Mouse (Mus musculus) heart, embryonic 10.5 days (tissue): Measurements from ENCODE around the gene Sox6. TPM values are rescaled to one million over a fixed set of nuclear protein-coding genes. Genes with fewer than 3 reads are reported as not detected.

Experiments
- DNase-seq: peaks from one replicate; pipeline ENCODE4 v3.0.0-alpha.2; 2017; ENCODE audit warnings: low spot score
- H3K27ac ChIP-seq: fragments of 300-500 bp; sonication (generic); 2 replicates; pipeline ENCODE4 v1.5.1; 2016; ENCODE audit warnings: mild to moderate bottlenecking
- H3K27me3 ChIP-seq: fragments of 300-500 bp; sonication (generic); 2 replicates; pipeline ENCODE4 v1.6.1; 2016; ENCODE audit warnings: mild to moderate bottlenecking; ENCODE audit not compliant: poor library complexity, insufficient read depth, severe bottlenecking
- H3K36me3 ChIP-seq: fragments of 300-500 bp; sonication (generic); 2 replicates; pipeline ENCODE4 v1.6.1; 2016; ENCODE audit warnings: mild to moderate bottlenecking, moderate library complexity
- H3K4me1 ChIP-seq: fragments of 300-500 bp; sonication (generic); 2 replicates; pipeline ENCODE4 v1.6.1; 2016; ENCODE audit warnings: mild to moderate bottlenecking
- H3K4me3 ChIP-seq: fragments of 300-500 bp; sonication (generic); 2 replicates; pipeline ENCODE4 v1.5.1; 2016; ENCODE audit warnings: mild to moderate bottlenecking, moderate library complexity
- H3K9me3 ChIP-seq: fragments of 300-500 bp; sonication (generic); 2 replicates; pipeline ENCODE4 v1.6.1; 2016; ENCODE audit warnings: mild to moderate bottlenecking, moderate library complexity
- WGBS: fragments of 180-500 bp; shearing (Covaris S2); methylation state at CpG from one replicate; pipeline ENCODE4 v1.1.7; 2016; 5-methylcytosine and 5-hydroxymethylcytosine counted together
- polyA plus RNA-seq: library from polyadenylated mRNA; unstranded; fragments of >200 nt; fragmentation: Nextera tagmentation; extraction: Ambion mirVana; gene quantifications from 2 replicates; pipeline ENCODE4 v1.2.1, GENCODE M21; 2016

Gene Sox6
- polyA plus RNA-seq, 1 experiment from 2014 or later = 30.9 TPM

- H3K9me3 ChIP-seq = no peaks in the 10 kb centered on the region
- WGBS = 26% methylated on average over 21 of the region's 21 CpGs
- H3K27me3 ChIP-seq = no peaks in the 10 kb centered on the region
- no peaks in the 10 kb centered on the region for H3K36me3 ChIP-seq
- peak overlapping the region; percentile 47 for H3K4me3 ChIP-seq
- peaks cover 43% of the 10 kb centered on the region for H3K4me1 ChIP-seq
- no peak for DNase-seq
- H3K27ac ChIP-seq = peak overlapping the region; percentile 84
These were observed 585.4 kb downstream of the Sox6 start for GRCm38 (mm10) chr7:115453042-115453712.

GRCm38 (mm10) chr7:115450431-115451195 lies 588.0 kb downstream of the Sox6 start:
- 50% methylated on average over 23 of the region's 23 CpGs for WGBS
- no peaks in the 10 kb centered on the region for H3K36me3 ChIP-seq
- no peaks in the 10 kb centered on the region for H3K27me3 ChIP-seq
- peaks cover 57% of the 10 kb centered on the region for H3K4me1 ChIP-seq
- no peak for DNase-seq
- peak overlapping the region; percentile 70 for H3K27ac ChIP-seq
- H3K9me3 ChIP-seq = no peaks in the 10 kb centered on the region
- no peak overlapping the region for H3K4me3 ChIP-seq

- no peak for DNase-seq
- 57% methylated on average over 8 of the region's 8 CpGs for WGBS
- no peaks in the 10 kb centered on the region for H3K9me3 ChIP-seq
- no peaks in the 10 kb centered on the region for H3K27me3 ChIP-seq
- no peak overlapping the region for H3K4me3 ChIP-seq
- no peak overlapping the region for H3K27ac ChIP-seq
- H3K4me1 ChIP-seq = peaks cover 45% of the 10 kb centered on the region
- H3K36me3 ChIP-seq = no peaks in the 10 kb centered on the region
These were observed 590.1 kb downstream of the Sox6 start for GRCm38 (mm10) chr7:115448403-115449025.

GRCm38 (mm10) chr7:115447091-115447490 lies 591.5 kb downstream of the Sox6 start:
- DNase-seq = no peak
- peaks cover 36% of the 10 kb centered on the region for H3K4me1 ChIP-seq
- WGBS = 71% methylated on average over 3 of the region's 3 CpGs
- no peaks in the 10 kb centered on the region for H3K27me3 ChIP-seq
- no peak overlapping the region for H3K27ac ChIP-seq
- no peaks in the 10 kb centered on the region for H3K9me3 ChIP-seq
- no peak overlapping the region for H3K4me3 ChIP-seq
- no peaks in the 10 kb centered on the region for H3K36me3 ChIP-seq

GRCm38 (mm10) chr7:115446481-115447016 lies 592.0 kb downstream of the Sox6 start:
- Histone ChIP-seq H3K4me3 (no peak overlapping the region), H3K27me3 (no peaks in the 10 kb centered on the region), H3K9me3 (no peaks in the 10 kb centered on the region), H3K4me1 (peaks cover 36% of the 10 kb centered on the region), H3K27ac (no peak overlapping the region), H3K36me3 (no peaks in the 10 kb centered on the region)
- no peak for DNase-seq
- WGBS = 49% methylated on average over 6 of the region's 6 CpGs

GRCm38 (mm10) chr7:115426161-115426982 lies 612.2 kb downstream of the Sox6 start:
- Histone ChIP-seq H3K4me1 (peaks cover 23% of the 10 kb centered on the region), H3K9me3 (no peaks in the 10 kb centered on the region), H3K27ac (no peak overlapping the region), H3K4me3 (no peak overlapping the region), H3K36me3 (no peaks in the 10 kb centered on the region), H3K27me3 (no peaks in the 10 kb centered on the region)
- no peak for DNase-seq
- WGBS = 86% methylated on average over 7 of the region's 7 CpGs

- no peak for DNase-seq
- WGBS = 62% methylated on average over 7 of the region's 7 CpGs
These were observed 615.8 kb downstream of the Sox6 start for GRCm38 (mm10) chr7:115422828-115423227.

GRCm38 (mm10) chr7:115420960-115421359 lies 617.6 kb downstream of the Sox6 start:
- no peak overlapping the region for H3K4me3 ChIP-seq
- 55% methylated on average over 12 of the region's 12 CpGs for WGBS
- peaks cover 37% of the 10 kb centered on the region for H3K4me1 ChIP-seq
- H3K27ac ChIP-seq = no peak overlapping the region
- H3K36me3 ChIP-seq = no peaks in the 10 kb centered on the region
- no peak for DNase-seq
- H3K9me3 ChIP-seq = no peaks in the 10 kb centered on the region
- 0 out of 2 replicates have a peak, but pooled peaks cover 5% of the 10 kb centered on the region for H3K27me3 ChIP-seq

More at GRCm38 (mm10) chr7:115422828-115423227, 615.8 kb downstream of the Sox6 start:
- Histone ChIP-seq H3K9me3 (no peaks in the 10 kb centered on the region), H3K36me3 (no peaks in the 10 kb centered on the region), H3K27ac (0 out of 2 replicates have a peak overlapping the region, but pooled peaks have one; percentile 31), H3K27me3 (0 out of 2 replicates have a peak, but pooled peaks cover 5% of the 10 kb centered on the region), H3K4me3 (no peak overlapping the region), H3K4me1 (peaks cover 37% of the 10 kb centered on the region)

Other genes starting within 250 kb of the Sox6 start
- gene 1110004F10Rik, start 601 bp upstream of the Sox6 start, polyA plus RNA-seq = 208 and 252 TPM in 2 replicates
- 0.55 and 0.85 TPM in 2 replicates for gene Gm4353, start 45.8 kb upstream of the Sox6 start, polyA plus RNA-seq